Mouse (Mus musculus) embryonic facial prominence, embryonic 11.5 days (tissue): ENCODE results near the gene Clstn2. TPM values are rescaled to one million over a fixed set of nuclear protein-coding genes. Genes with fewer than 3 reads are reported as not detected.

Source experiments
- ATAC-seq: fragments of 200-750 bp; cut with Nextera tagmentation; replicated peaks from 2 replicates; pipeline ENCODE4 v1.8.0; 2017; ENCODE audit warnings: low read depth; ENCODE audit not compliant: insufficient number of reproducible peaks, low FRiP score, low TSS enrichment
- DNase-seq: peaks from one replicate; pipeline ENCODE4 v3.0.0-alpha.2; 2015; ENCODE audit warnings: low spot score
- H3K27ac ChIP-seq: fragments of 300-500 bp; sonication (generic); replicated peaks from 2 replicates; pipeline ENCODE4 v1.5.1; 2014; ENCODE audit warnings: mild to moderate bottlenecking, low read depth, low read length, control low read depth
- H3K27me3 ChIP-seq: fragments of 300-500 bp; sonication (generic); 2 replicates; pipeline ENCODE4 v1.6.1; 2014; ENCODE audit warnings: mild to moderate bottlenecking, low read length, moderate library complexity, mixed read lengths; ENCODE audit not compliant: control insufficient read depth, insufficient read depth
- H3K36me3 ChIP-seq: fragments of 300-500 bp; sonication (generic); replicated peaks from 2 replicates; pipeline ENCODE4 v1.6.1; 2014; ENCODE audit warnings: low read depth, mild to moderate bottlenecking, low read length, moderate library complexity, mixed read lengths; ENCODE audit not compliant: control insufficient read depth, insufficient read depth
- H3K4me1 ChIP-seq: fragments of 300-500 bp; sonication (generic); 2 replicates; pipeline ENCODE4 v1.6.1; 2014; ENCODE audit warnings: low read length, mixed read lengths; ENCODE audit not compliant: control insufficient read depth, insufficient read depth
- H3K4me2 ChIP-seq: fragments of 300-500 bp; sonication (generic); 2 replicates; pipeline ENCODE4 v1.6.1; 2014; ENCODE audit warnings: low read depth, mild to moderate bottlenecking, control low read depth, low read length, moderate library complexity
- H3K4me3 ChIP-seq: fragments of 300-500 bp; sonication (generic); 2 replicates; pipeline ENCODE4 v1.5.1; 2014; ENCODE audit warnings: low read depth, low read length, control low read depth
- H3K9ac ChIP-seq: fragments of 300-500 bp; sonication (generic); replicated peaks from 2 replicates; pipeline ENCODE4 v1.6.1; 2014; ENCODE audit warnings: mild to moderate bottlenecking, control low read depth, low read length
- H3K9me3 ChIP-seq: fragments of 300-500 bp; sonication (generic); replicated peaks from 2 replicates; pipeline ENCODE4 v1.6.1; 2016; ENCODE audit warnings: mild to moderate bottlenecking, low read length, inconsistent platforms, mixed read lengths; ENCODE audit not compliant: control insufficient read depth
- whole genome bisulfite sequencing: fragments of 180-500 bp; shearing (Covaris S2); extraction: QIAGEN DNeasy Blood & Tissue Kit; methylation state at CpG from one replicate; pipeline ENCODE4 v1.1.7; 2014; 5-methylcytosine and 5-hydroxymethylcytosine counted together
- polyA plus RNA-seq: library from polyadenylated mRNA; unstranded; fragments of >200 nt; fragmentation: Nextera tagmentation; extraction: Ambion mirVana; gene quantifications from 2 replicates; pipeline ENCODE4 v1.2.1, GENCODE M21; 2014

The Clstn2 gene
- polyA plus RNA-seq, 1 experiment from 2014 or later = 0.84 TPM

DNA sequence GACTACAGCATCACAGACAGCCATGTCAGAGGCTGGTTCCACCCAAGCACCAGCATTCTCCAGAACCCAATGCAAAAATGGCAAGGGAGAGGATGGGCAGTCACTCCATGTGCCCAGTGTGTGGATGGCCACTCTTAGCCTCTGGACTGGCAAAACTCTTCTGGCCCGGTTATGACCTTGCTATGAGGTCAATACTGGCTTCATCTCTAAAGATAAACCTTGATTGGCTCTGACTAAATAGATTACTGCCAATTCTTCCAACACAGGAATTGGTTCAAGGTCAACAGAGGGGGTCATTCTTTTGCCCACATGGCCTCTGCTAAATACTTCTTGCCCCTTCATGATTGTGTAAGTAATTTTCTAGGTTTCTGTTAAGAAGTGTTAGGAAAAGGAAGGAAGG lies 505.1 kb downstream of the Clstn2 start:
- DNase-seq = no peak
- no peaks in the 10 kb centered on the region for H3K4me1 ChIP-seq
- no peak for ATAC-seq
- H3K27ac ChIP-seq = no peak overlapping the region
- no peak overlapping the region for H3K9ac ChIP-seq
- H3K36me3 ChIP-seq = no peaks in the 10 kb centered on the region
- H3K27me3 ChIP-seq = no peaks in the 10 kb centered on the region
- H3K4me2 ChIP-seq = no peak overlapping the region
- H3K9me3 ChIP-seq = no peaks in the 10 kb centered on the region
- H3K4me3 ChIP-seq = no peak overlapping the region
- WGBS = 80% methylated on average over 1 of the region's 1 CpGs

DNA sequence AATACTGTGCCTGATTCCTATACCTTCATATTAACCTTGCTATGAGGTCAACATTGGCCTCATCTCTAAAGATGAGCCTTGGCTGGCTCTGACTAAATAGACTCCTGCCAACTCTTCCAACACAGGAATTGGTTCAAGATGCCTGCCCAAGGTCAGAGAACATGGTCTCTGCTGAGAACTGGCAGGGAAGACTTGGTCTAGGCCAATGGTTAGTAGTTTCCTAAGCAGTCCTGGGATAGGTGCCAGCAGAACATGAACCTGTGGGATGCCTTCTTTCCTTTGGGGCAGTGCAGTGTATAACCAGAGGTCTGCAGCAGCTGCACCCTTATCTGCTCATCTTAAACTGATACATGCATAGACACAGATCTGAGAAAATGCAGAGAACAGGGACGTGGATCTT lies 505.7 kb downstream of the Clstn2 start:
- ATAC-seq = no peak
- Histone ChIP-seq H3K4me3 (no peak overlapping the region), H3K4me1 (no peaks in the 10 kb centered on the region), H3K9ac (no peak overlapping the region), H3K9me3 (no peaks in the 10 kb centered on the region), H3K27ac (no peak overlapping the region), H3K27me3 (no peaks in the 10 kb centered on the region), H3K36me3 (no peaks in the 10 kb centered on the region), H3K4me2 (no peak overlapping the region)
- WGBS = 79% methylated on average over 1 of the region's 1 CpGs
- no peak for DNase-seq

DNA sequence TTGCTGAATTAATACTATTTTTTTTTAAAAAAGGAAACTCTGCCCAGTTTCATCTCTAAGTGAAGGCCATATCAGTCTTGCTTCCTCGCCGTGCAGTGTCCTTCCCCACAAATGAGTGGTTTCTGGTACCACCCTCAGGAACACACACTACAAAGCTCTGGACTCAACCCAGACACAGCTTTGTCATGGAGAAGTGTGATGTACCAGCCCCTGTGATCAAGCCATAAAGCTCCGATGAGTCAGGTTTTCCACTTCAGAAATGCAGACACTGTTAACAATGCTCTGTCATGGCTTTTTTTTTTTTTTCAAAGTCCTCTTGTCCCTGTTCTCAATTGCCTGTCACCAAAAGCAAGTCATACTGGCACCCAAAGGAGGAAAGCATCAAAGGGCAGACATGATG lies 507.4 kb downstream of the Clstn2 start:
- Histone ChIP-seq H3K4me2 (no peak overlapping the region), H3K4me1 (no peaks in the 10 kb centered on the region), H3K9ac (no peak overlapping the region), H3K27me3 (no peaks in the 10 kb centered on the region), H3K27ac (no peak overlapping the region), H3K4me3 (no peak overlapping the region), H3K36me3 (no peaks in the 10 kb centered on the region), H3K9me3 (no peaks in the 10 kb centered on the region)
- no peak for ATAC-seq
- WGBS = 95% methylated on average over 3 of the region's 3 CpGs
- DNase-seq = no peak

DNA sequence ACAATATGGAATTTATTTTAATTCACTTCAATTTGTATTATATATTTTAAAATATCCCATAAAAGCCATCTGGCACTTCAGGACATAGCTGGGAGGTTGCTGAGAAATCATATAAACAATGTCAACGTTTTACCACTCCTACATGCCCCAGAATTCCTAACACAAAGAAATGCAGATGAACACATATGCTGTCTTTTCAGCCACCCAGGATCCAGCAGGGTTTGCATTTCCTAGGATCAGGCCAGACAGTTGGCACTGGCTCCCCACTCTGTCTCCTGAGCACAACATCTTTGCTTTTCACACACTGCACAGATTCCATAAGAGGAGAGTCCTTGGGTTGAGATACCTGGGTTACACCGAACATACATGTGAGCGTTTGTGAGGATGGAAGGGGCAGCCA lies 508.1 kb downstream of the Clstn2 start:
- Histone ChIP-seq H3K27me3 (no peaks in the 10 kb centered on the region), H3K4me3 (no peak overlapping the region), H3K27ac (no peak overlapping the region), H3K9ac (no peak overlapping the region), H3K4me2 (no peak overlapping the region), H3K36me3 (no peaks in the 10 kb centered on the region), H3K9me3 (no peaks in the 10 kb centered on the region), H3K4me1 (no peaks in the 10 kb centered on the region)
- ATAC-seq (no peak), DNase-seq (no peak)
- 72% methylated on average over 3 of the region's 3 CpGs for WGBS

DNA sequence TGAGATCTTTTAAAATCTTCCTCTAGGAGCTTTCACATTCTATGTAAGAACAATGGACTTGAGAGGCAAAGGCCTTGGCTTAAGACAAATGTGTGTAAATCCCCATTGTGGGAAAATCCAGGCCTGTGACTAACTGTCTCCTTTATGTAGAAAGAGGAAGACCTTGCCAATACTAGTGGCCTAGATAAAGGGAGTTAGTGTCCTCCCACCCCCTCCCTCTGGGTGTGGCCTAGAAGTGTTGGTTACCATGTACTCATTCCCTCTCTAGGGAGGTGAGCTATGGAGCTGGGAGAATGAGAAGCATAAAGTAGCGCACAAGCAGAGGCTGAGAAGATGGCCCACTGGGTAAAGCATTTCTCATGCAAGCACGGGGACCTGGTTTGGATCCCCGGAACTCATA lies 512.2 kb downstream of the Clstn2 start:
- DNase-seq = no peak

DNA sequence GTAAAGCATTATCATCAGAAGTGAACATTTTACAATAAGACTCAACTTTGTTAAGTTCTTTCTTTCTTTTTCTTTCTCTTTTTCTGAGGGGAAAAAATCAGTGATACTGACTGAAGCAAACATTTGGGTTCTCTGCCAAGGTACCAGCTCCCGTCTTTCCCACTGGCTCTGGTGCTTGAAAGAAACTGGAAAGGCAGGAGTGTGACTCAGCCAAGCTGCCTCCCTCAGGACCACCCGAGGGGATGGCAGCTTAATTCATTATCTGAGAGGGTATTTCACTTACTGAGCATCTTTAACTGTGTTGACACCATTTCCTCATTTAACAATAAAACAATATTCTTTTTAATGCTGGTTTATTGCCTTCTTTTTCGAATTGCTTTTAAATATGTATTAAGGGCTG lies 516.0 kb downstream of the Clstn2 start:
- Histone ChIP-seq H3K27ac (no peak overlapping the region), H3K9ac (no peak overlapping the region), H3K4me3 (no peak overlapping the region), H3K9me3 (no peaks in the 10 kb centered on the region), H3K27me3 (no peaks in the 10 kb centered on the region), H3K36me3 (no peaks in the 10 kb centered on the region), H3K4me1 (no peaks in the 10 kb centered on the region), H3K4me2 (no peak overlapping the region)
- no peak for DNase-seq
- no peak for ATAC-seq
- 59% methylated on average over 3 of the region's 3 CpGs for WGBS

More for the DNA sequence above, 512.2 kb downstream of the Clstn2 start:
- no peak for ATAC-seq
- Histone ChIP-seq H3K27me3 (no peaks in the 10 kb centered on the region), H3K9ac (no peak overlapping the region), H3K9me3 (no peaks in the 10 kb centered on the region), H3K27ac (no peak overlapping the region), H3K4me3 (no peak overlapping the region), H3K4me2 (no peak overlapping the region), H3K4me1 (no peaks in the 10 kb centered on the region), H3K36me3 (no peaks in the 10 kb centered on the region)
- 94% methylated on average over 3 of the region's 3 CpGs for WGBS

DNA sequence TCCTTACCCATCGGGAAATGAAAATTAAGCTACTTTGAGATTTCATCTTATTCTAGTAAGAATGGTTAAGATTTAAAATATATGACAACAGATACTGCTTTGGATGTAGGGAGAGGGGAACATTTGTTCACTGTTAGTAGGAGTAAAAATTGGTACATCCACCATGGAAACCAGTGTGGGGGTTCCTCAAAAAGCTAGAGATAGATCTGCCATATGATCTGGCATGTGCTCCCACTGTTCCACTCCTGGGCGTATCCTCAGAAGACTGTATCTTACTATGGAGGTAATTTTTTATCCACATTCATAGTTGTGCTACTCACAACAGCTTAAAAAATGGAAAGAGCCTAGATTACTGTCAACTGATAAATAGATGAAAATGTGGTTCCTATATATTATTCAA lies 518.3 kb downstream of the Clstn2 start:
- ATAC-seq = no peak
- no peak overlapping the region for H3K27ac ChIP-seq
- H3K27me3 ChIP-seq = no peaks in the 10 kb centered on the region
- H3K4me2 ChIP-seq = no peak overlapping the region
- H3K4me1 ChIP-seq = no peaks in the 10 kb centered on the region
- H3K4me3 ChIP-seq = no peak overlapping the region
- no peak for DNase-seq
- H3K36me3 ChIP-seq = no peaks in the 10 kb centered on the region
- H3K9ac ChIP-seq = no peak overlapping the region
- 85% methylated on average over 2 of the region's 2 CpGs for WGBS
- no peaks in the 10 kb centered on the region for H3K9me3 ChIP-seq

DNA sequence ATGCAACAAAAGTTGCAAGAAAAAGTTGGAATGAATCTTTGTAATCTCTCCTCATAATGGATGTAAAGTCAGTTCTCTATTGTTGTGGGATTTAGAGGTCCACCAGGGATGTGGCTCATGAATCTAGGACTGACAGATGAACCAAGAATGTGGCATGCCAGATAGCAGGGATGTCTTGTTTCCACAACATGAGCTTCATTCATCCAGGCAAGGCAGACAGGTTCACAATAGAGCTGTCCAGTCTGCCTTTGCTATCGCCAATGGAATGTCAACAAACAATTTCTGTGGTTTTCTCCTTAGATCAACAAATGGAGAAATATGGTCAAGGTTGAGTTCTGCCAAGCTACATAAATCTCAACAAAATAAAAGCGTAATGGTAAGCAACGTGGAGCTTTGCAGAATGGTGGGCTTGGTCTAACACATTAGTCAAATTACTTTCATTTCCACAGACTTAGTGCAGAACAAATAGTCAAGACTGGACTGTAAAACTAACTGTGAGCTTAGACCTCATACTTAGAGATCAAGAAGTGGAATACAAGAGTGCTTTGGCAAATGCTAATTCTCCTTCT lies 520.6 kb downstream of the Clstn2 start:
- H3K9me3 ChIP-seq = no peaks in the 10 kb centered on the region
- no peak overlapping the region for H3K4me2 ChIP-seq
- H3K27ac ChIP-seq = no peak overlapping the region
- H3K36me3 ChIP-seq = no peaks in the 10 kb centered on the region
- H3K4me1 ChIP-seq = no peaks in the 10 kb centered on the region
- DNase-seq (no peak), ATAC-seq (no peak)
- H3K9ac ChIP-seq = no peak overlapping the region
- no peaks in the 10 kb centered on the region for H3K27me3 ChIP-seq
- WGBS = 84% methylated on average over 3 of the region's 3 CpGs
- no peak overlapping the region for H3K4me3 ChIP-seq
